Mouse (Mus musculus): ENCODE measurements around the gene Mtrex.

GRCm38 (mm10) chr13:112833253-112833894 is 93.8 kb downstream of the Mtrex start:
- TF ChIP-seq ZNF384 (IDR thresholded peaks at IDR 0.05; ENCODE audit: low read depth, low read length) (no peak), MAFK (IDR thresholded peaks at IDR 0.05; ENCODE audit: insufficient read depth, low read depth, low read length) (no peak), HCFC1 (IDR thresholded peaks at IDR 0.05; ENCODE audit: borderline replicate concordance, insufficient read depth, low read length) (no peak), CHD2 (IDR thresholded peaks at IDR 0.05; ENCODE audit: low read depth, low read length) (no peak)
